Mouse (Mus musculus): Measurements from ENCODE around the gene Cdnf. TPM values are rescaled to one million over a fixed set of nuclear protein-coding genes. Genes with fewer than 3 reads are reported as not detected.
A peak's percentile ranks its signal among the peaks of the same experiment; 100 is the strongest.

The Cdnf gene
- 0.09 and 0.24 TPM in 2 replicates for polyA plus RNA-seq (2016; fragmentation: Nextera tagmentation; extraction: Ambion mirVana)

GRCm38 (mm10) chr2:3512552-3513454 lies at the start of gene Cdnf, which contains the start of the genes Gm45902 and Hspa14:
Gene Cdnf (plus strand): TSS chr2:3513030.
Gene Gm45902 (minus strand): TSS chr2:3512790.
Gene Hspa14 (minus strand): TSS chr2:3512814.
- H3K4me3 ChIP-seq (replicated peaks): peak within 1 kb of the TSS; percentile 83
- no peaks in the 10 kb centered on the region for H3K27me3 ChIP-seq
- H3K9me3 ChIP-seq: no peaks in the 10 kb centered on the region
- H3K9ac ChIP-seq (replicated peaks): peak within 1 kb of the TSS; percentile 87
- peak within 1 kb of the TSS; percentile 87 for H3K27ac ChIP-seq
- H3K36me3 ChIP-seq: peaks cover 32% of the 10 kb centered on the region
- peaks cover 8% of the 10 kb centered on the region for H3K4me1 ChIP-seq (replicated peaks)
- WGBS: under 1% methylated on average over 60 of the region's 60 CpGs
- peak within 1 kb of the TSS; percentile 88 for H3K4me2 ChIP-seq
- peak; percentile 100 for ATAC-seq (ENCODE audit: insufficient number of reproducible peaks, insufficient read depth, low FRiP score, low TSS enrichment, low read depth)

GRCm38 (mm10) chr2:3473891-3474290 lies 38.9 kb upstream of the Cdnf start:
- H3K9ac ChIP-seq (replicated peaks): peak overlapping the region; percentile 82
- no peaks in the 10 kb centered on the region for H3K9me3 ChIP-seq
- H3K27ac ChIP-seq: peak overlapping the region; percentile 94
- H3K4me3 ChIP-seq (replicated peaks): peak overlapping the region; percentile 93
- peak overlapping the region; percentile 68 for H3K4me2 ChIP-seq
- H3K36me3 ChIP-seq: peaks cover 6% of the 10 kb centered on the region; the same call in 1 of the 2 replicates
- ATAC-seq (ENCODE audit: insufficient number of reproducible peaks, insufficient read depth, low FRiP score, low TSS enrichment, low read depth): no peak
- H3K27me3 ChIP-seq: no peaks in the 10 kb centered on the region
- H3K4me1 ChIP-seq (replicated peaks): peaks cover 16% of the 10 kb centered on the region
- 1% methylated on average over 12 of the region's 12 CpGs for WGBS

- H3K4me1 ChIP-seq (replicated peaks): peaks cover 16% of the 10 kb centered on the region
- H3K9ac ChIP-seq (replicated peaks): peak overlapping the region; percentile 82
- H3K4me2 ChIP-seq: peak overlapping the region; percentile 68
- peaks cover 6% of the 10 kb centered on the region; the same call in 1 of the 2 replicates for H3K36me3 ChIP-seq
- peak overlapping the region; percentile 94 for H3K27ac ChIP-seq
- H3K4me3 ChIP-seq (replicated peaks): peak overlapping the region; percentile 93
- H3K27me3 ChIP-seq: no peaks in the 10 kb centered on the region
- H3K9me3 ChIP-seq: no peaks in the 10 kb centered on the region
- ATAC-seq (ENCODE audit: insufficient number of reproducible peaks, insufficient read depth, low FRiP score, low TSS enrichment, low read depth): peak; percentile 81
- under 1% methylated on average over 46 of the region's 46 CpGs for WGBS
Measured at GRCm38 (mm10) chr2:3474361-3474805, 38.4 kb upstream of the Cdnf start.

- Histone ChIP-seq H3K9me3 (no peaks in the 10 kb centered on the region), H3K27ac (peak within 1 kb of the TSS; percentile 94), H3K36me3 (peaks cover 6% of the 10 kb centered on the region; the same call in 1 of the 2 replicates), H3K4me3 (replicated peaks) (peak within 1 kb of the TSS; percentile 93), H3K4me2 (peak within 1 kb of the TSS; percentile 68), H3K27me3 (no peaks in the 10 kb centered on the region), H3K9ac (replicated peaks) (peak within 1 kb of the TSS; percentile 82), H3K4me1 (replicated peaks) (peaks cover 16% of the 10 kb centered on the region)
- WGBS: under 1% methylated on average over 42 of the region's 42 CpGs
- peak; percentile 97 for ATAC-seq (ENCODE audit: insufficient number of reproducible peaks, insufficient read depth, low FRiP score, low TSS enrichment, low read depth)
Measured at GRCm38 (mm10) chr2:3474861-3475283, 38.0 kb upstream of the Cdnf start, which contains the start of gene Suv39h2. Gene Suv39h2 (minus strand): TSS chr2:3475031.

GRCm38 (mm10) chr2:3475746-3476251 lies 37.0 kb upstream of the Cdnf start:
- H3K4me1 ChIP-seq (replicated peaks): peaks cover 16% of the 10 kb centered on the region
- H3K27ac ChIP-seq: peak overlapping the region; percentile 94; the same call in 1 of the 2 replicates
- 44% methylated on average over 3 of the region's 3 CpGs for WGBS
- no peaks in the 10 kb centered on the region for H3K27me3 ChIP-seq
- no peak for ATAC-seq (ENCODE audit: insufficient number of reproducible peaks, insufficient read depth, low FRiP score, low TSS enrichment, low read depth)
- H3K4me2 ChIP-seq: peak overlapping the region; percentile 68
- H3K9me3 ChIP-seq: no peaks in the 10 kb centered on the region
- H3K4me3 ChIP-seq (replicated peaks): no peak overlapping the region; the same call in 1 of the 2 replicates
- no peaks in the 10 kb centered on the region for H3K36me3 ChIP-seq
- no peak overlapping the region for H3K9ac ChIP-seq (replicated peaks)

- peaks cover 6% of the 10 kb centered on the region; the same call in 1 of the 2 replicates for H3K4me1 ChIP-seq (replicated peaks)
- no peak overlapping the region for H3K4me3 ChIP-seq (replicated peaks)
- H3K9me3 ChIP-seq: no peaks in the 10 kb centered on the region
- H3K27me3 ChIP-seq: no peaks in the 10 kb centered on the region
- WGBS: 88% methylated on average over 3 of the region's 3 CpGs
- H3K9ac ChIP-seq (replicated peaks): no peak overlapping the region
- H3K36me3 ChIP-seq: no peaks in the 10 kb centered on the region
- no peak overlapping the region for H3K4me2 ChIP-seq
- no peak overlapping the region for H3K27ac ChIP-seq
- no peak for ATAC-seq (ENCODE audit: insufficient number of reproducible peaks, insufficient read depth, low FRiP score, low TSS enrichment, low read depth)
Measured at GRCm38 (mm10) chr2:3480239-3480638, 32.6 kb upstream of the Cdnf start.

GRCm38 (mm10) chr2:3489816-3490215 lies 23.0 kb upstream of the Cdnf start:
- Histone ChIP-seq H3K27me3 (no peaks in the 10 kb centered on the region), H3K4me3 (replicated peaks) (no peak overlapping the region), H3K36me3 (peaks cover 52% of the 10 kb centered on the region), H3K27ac (no peak overlapping the region), H3K9me3 (no peaks in the 10 kb centered on the region), H3K9ac (replicated peaks) (no peak overlapping the region), H3K4me1 (replicated peaks) (no peaks in the 10 kb centered on the region), H3K4me2 (no peak overlapping the region)
- no peak for ATAC-seq (ENCODE audit: insufficient number of reproducible peaks, insufficient read depth, low FRiP score, low TSS enrichment, low read depth)
- WGBS: 91% methylated on average over 3 of the region's 3 CpGs

GRCm38 (mm10) chr2:3493833-3494409 lies 18.9 kb upstream of the Cdnf start:
- H3K9ac ChIP-seq (replicated peaks): no peak overlapping the region
- H3K36me3 ChIP-seq: peaks cover 82% of the 10 kb centered on the region
- no peaks in the 10 kb centered on the region for H3K4me1 ChIP-seq (replicated peaks)
- H3K27ac ChIP-seq: no peak overlapping the region
- H3K4me2 ChIP-seq: no peak overlapping the region
- WGBS: 91% methylated on average over 3 of the region's 3 CpGs
- ATAC-seq (ENCODE audit: insufficient number of reproducible peaks, insufficient read depth, low FRiP score, low TSS enrichment, low read depth): no peak
- no peak overlapping the region for H3K4me3 ChIP-seq (replicated peaks)
- H3K27me3 ChIP-seq: no peaks in the 10 kb centered on the region
- no peaks in the 10 kb centered on the region for H3K9me3 ChIP-seq

- WGBS: 95% methylated on average over 6 of the region's 6 CpGs
- no peaks in the 10 kb centered on the region for H3K4me1 ChIP-seq (replicated peaks)
- H3K9me3 ChIP-seq: no peaks in the 10 kb centered on the region
- ATAC-seq (ENCODE audit: insufficient number of reproducible peaks, insufficient read depth, low FRiP score, low TSS enrichment, low read depth): no peak
- peaks cover 67% of the 10 kb centered on the region for H3K36me3 ChIP-seq
- H3K27ac ChIP-seq: no peak overlapping the region
- no peak overlapping the region for H3K9ac ChIP-seq (replicated peaks)
- H3K4me2 ChIP-seq: no peak overlapping the region
- H3K4me3 ChIP-seq (replicated peaks): no peak overlapping the region
- no peaks in the 10 kb centered on the region for H3K27me3 ChIP-seq
Measured at GRCm38 (mm10) chr2:3499543-3499942, 13.3 kb upstream of the Cdnf start.

- H3K9ac ChIP-seq (replicated peaks): no peak overlapping the region
- no peak overlapping the region for H3K4me2 ChIP-seq
- ATAC-seq (ENCODE audit: insufficient number of reproducible peaks, insufficient read depth, low FRiP score, low TSS enrichment, low read depth): no peak
- H3K36me3 ChIP-seq: peaks cover 69% of the 10 kb centered on the region
- WGBS: 96% methylated on average over 5 of the region's 5 CpGs
- no peaks in the 10 kb centered on the region for H3K9me3 ChIP-seq
- H3K4me3 ChIP-seq (replicated peaks): no peak overlapping the region
- no peak overlapping the region for H3K27ac ChIP-seq
- H3K4me1 ChIP-seq (replicated peaks): no peaks in the 10 kb centered on the region
- no peaks in the 10 kb centered on the region for H3K27me3 ChIP-seq
Measured at GRCm38 (mm10) chr2:3500886-3501285, 11.9 kb upstream of the Cdnf start.

- H3K36me3 ChIP-seq: peaks cover 39% of the 10 kb centered on the region
- peaks cover 8% of the 10 kb centered on the region for H3K4me1 ChIP-seq (replicated peaks)
- peak overlapping the region; percentile 87 for H3K27ac ChIP-seq
- H3K4me2 ChIP-seq: peak overlapping the region; percentile 88
- no peaks in the 10 kb centered on the region for H3K27me3 ChIP-seq
- no peak for ATAC-seq (ENCODE audit: insufficient number of reproducible peaks, insufficient read depth, low FRiP score, low TSS enrichment, low read depth)
- H3K9me3 ChIP-seq: no peaks in the 10 kb centered on the region
- under 1% methylated on average over 15 of the region's 15 CpGs for WGBS
- H3K4me3 ChIP-seq (replicated peaks): peak overlapping the region; percentile 83
- peak overlapping the region; percentile 87 for H3K9ac ChIP-seq (replicated peaks)
Measured at GRCm38 (mm10) chr2:3512076-3512475, 754 bp upstream of the Cdnf start.

Measured in limb, embryonic 12.5 days (tissue).